Mouse (Mus musculus): ENCODE results near the gene Gm3139. TPM values are rescaled to one million over a fixed set of nuclear protein-coding genes. Genes with fewer than 3 reads are reported as not detected.
"Not testable (repeated sequence)": the region's sequence is repeated elsewhere in the genome, so short reads cannot be mapped to it uniquely, and the experiment has no call there.

Gm3139 gene
- total RNA-seq (2014; rRNA removed) (not detected in 2 replicates), polyA plus RNA-seq (2012; rRNA removed) (not detected in 2 replicates)

- not testable (repeated sequence) for H3K4me1 ChIP-seq (ENCODE audit: control insufficient read depth, insufficient read depth, low read length); H3K79me2 ChIP-seq (ENCODE audit: control insufficient read depth, insufficient read depth, low read length); H3K4me3 ChIP-seq (ENCODE audit: insufficient read depth, low read depth, low read length); DNase-seq (ENCODE audit: extremely low read depth, low read depth, low spot score); H3K27ac ChIP-seq (replicated peaks; ENCODE audit: insufficient read depth, low read depth, low read length); H3K27me3 ChIP-seq (ENCODE audit: control insufficient read depth, insufficient read depth, low read length); H3K9ac ChIP-seq (ENCODE audit: low read depth, low read length); H3K36me3 ChIP-seq (ENCODE audit: control insufficient read depth, insufficient read depth, low read length)
- no CpG with 5 or more reads among the region's 2 CpGs for WGBS
Measured at GRCm38 (mm10) chr5:94525987-94526386, at the start of gene Gm3139. TSS of gene Gm3139 (plus strand) at chr5:94526287.

Other genes starting within 250 kb of the Gm3139 start
- not detected in 2 replicates for gene A430089I19Rik, start 219.5 kb upstream of the Gm3139 start, total RNA-seq (2014; rRNA removed)
- gene A430089I19Rik, start 219.5 kb upstream of the Gm3139 start, polyA plus RNA-seq (2012; rRNA removed), result not detected in 2 replicates
- gene Gm6502, start 211.9 kb upstream of the Gm3139 start, total RNA-seq (2014; rRNA removed), result not detected in 2 replicates
- gene Gm6502, start 211.9 kb upstream of the Gm3139 start, polyA plus RNA-seq (2012; rRNA removed), result not detected in 2 replicates
- gene AA792892, start 186.5 kb upstream of the Gm3139 start, total RNA-seq (2014; rRNA removed), result not detected in 2 replicates
- not detected in 2 replicates for gene AA792892, start 186.5 kb upstream of the Gm3139 start, polyA plus RNA-seq (2012; rRNA removed)
- gene Gm7682, start 80.5 kb upstream of the Gm3139 start, total RNA-seq (2014; rRNA removed), result not detected in 2 replicates
- not detected in 2 replicates for gene Gm7682, start 80.5 kb upstream of the Gm3139 start, polyA plus RNA-seq (2012; rRNA removed)
- not detected in 2 replicates for gene Gm3147, start 90.1 kb downstream of the Gm3139 start, total RNA-seq (2014; rRNA removed)
- not detected in 2 replicates for gene Gm3147, start 90.1 kb downstream of the Gm3139 start, polyA plus RNA-seq (2012; rRNA removed)
- not detected in 2 replicates for gene Gm6509, start 97.7 kb downstream of the Gm3139 start, total RNA-seq (2014; rRNA removed)
- gene Gm6509, start 97.7 kb downstream of the Gm3139 start, polyA plus RNA-seq (2012; rRNA removed), result not detected in 2 replicates
- gene Gm6205, start 122.1 kb downstream of the Gm3139 start, total RNA-seq (2014; rRNA removed), result not detected in 2 replicates
- not detected in 2 replicates for gene Gm6205, start 122.1 kb downstream of the Gm3139 start, polyA plus RNA-seq (2012; rRNA removed)